Mouse (Mus musculus) C2C12 (cell line): ENCODE measurements around the gene Grifin.

Experiments
- CEBPB ChIP-seq: IDR thresholded peaks from one replicate; pipeline ENCODE4 v1.6.1; 2011; ENCODE audit warnings: low read depth, mild to moderate bottlenecking, control low read depth, moderate library complexity
- CTCF ChIP-seq: IDR thresholded peaks from one replicate; pipeline ENCODE4 v1.5.1; 2011; ENCODE audit not compliant: control insufficient read depth, insufficient read depth, insufficient read length
- FOSL1 ChIP-seq: IDR thresholded peaks from one replicate; pipeline ENCODE4 v1.8.0; 2011; ENCODE audit warnings: mild to moderate bottlenecking, low read length; ENCODE audit not compliant: poor library complexity, insufficient read depth, severe bottlenecking
- MAX ChIP-seq: IDR thresholded peaks from one replicate; pipeline ENCODE4 v1.6.1; 2011; ENCODE audit warnings: mild to moderate bottlenecking, control low read depth
- MYOG ChIP-seq: IDR thresholded peaks from one replicate; pipeline ENCODE4 v1.6.1; 2011; ENCODE audit not compliant: control insufficient read depth, insufficient read length; ENCODE audit errors: extremely low read depth
- USF1 ChIP-seq: IDR thresholded peaks from one replicate; pipeline ENCODE4 v1.6.1; 2011; ENCODE audit warnings: low read depth, mild to moderate bottlenecking, control low read depth, moderate library complexity

DNA sequence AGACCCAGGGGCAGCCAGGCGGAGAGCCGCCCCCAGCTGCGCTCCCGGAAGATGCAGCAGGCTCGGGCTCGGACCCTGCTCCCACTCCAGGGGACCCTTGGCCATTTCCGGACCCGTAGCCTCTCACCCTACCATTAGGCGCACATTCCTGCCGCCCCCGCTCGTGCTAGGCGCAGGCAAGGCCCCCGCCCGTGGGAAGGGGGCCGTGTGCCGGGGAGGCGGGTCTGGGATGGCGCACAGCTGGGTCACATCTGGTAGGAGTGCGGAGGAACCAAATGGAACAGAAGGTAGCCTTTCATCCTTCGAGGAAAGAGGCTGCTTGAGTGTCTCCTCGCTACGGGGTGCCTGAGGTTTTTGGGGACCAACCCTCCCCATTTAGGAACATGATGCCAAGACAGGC lies 41.5 kb upstream of the Grifin start:
- TF ChIP-seq FOSL1 (no peak), USF1 (no peak), MAX (no peak), CTCF (no peak), MYOG (no peak), CEBPB (no peak)
